ENCODE assay signal across 13 mouse cellular contexts in the genomic region with DNA sequence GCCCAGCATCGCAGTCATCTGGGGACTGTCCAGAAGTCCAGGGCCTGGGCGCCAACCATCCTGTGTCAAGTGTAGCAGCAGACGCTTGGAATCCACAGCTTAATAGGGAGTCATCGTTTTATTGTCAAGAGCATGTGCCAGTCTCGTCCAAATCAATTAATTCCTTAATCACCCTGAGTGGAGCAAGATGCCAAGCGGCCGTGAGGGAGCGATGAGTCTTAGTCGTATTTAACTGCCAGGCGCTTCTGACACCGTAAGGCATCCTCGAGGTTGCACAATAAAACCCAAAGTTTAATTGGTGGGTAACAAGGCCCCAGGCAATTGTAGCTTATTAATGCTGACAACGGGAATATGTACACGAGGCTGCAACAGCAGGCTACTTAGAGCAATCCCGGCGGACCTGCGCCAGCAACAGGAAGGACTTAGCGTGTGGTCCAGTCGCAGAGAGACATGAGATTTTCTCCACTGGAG.
DNase-seq lines count a peak whose midpoint lies in the region.
"Had no signal": no experiment of that assay in that cellular context is flagged by ENCODE, and none has a peak within 500 bp of the region (broad histone marks: within the 10 kb centered on the region; RNA-seq: fewer than 3 reads in every experiment).

No protein-coding gene starts in this region.

- DNase-seq in cerebellum, postnatal 14 days = peak; percentile 57 to 68
- no peak for DNase-seq in cerebellum, adult 9-11 months
- DNase-seq in heart, adult 11 months = peak; percentile 75
- DNase-seq in heart, adult 8-10 months (ENCODE audit: low spot score) = no peak
- DNase-seq in urinary bladder, postnatal 14 days (ENCODE audit: low spot score) = peak; percentile 18
- no peak for DNase-seq in urinary bladder, postnatal 4 days (ENCODE audit: low spot score in 2 of 2)
- DNase-seq in retina, postnatal 7 days (ENCODE audit: low read depth, low spot score) = peak; percentile 21
- DNase-seq in lung, postnatal 36 days = no peak
- DNase-seq: kidney, adult 18-20 months; kidney, postnatal 14 days; layer of hippocampus, adult 9-11 months; lung, embryonic 14.5 days; right cerebral cortex, postnatal 4 days had no signal

Comparison
In these comparisons a context has a peak if more than half of its experiments do, and no peak if none do; other contexts are left out.
1. DNase-seq: peak in cerebellum, postnatal 14 days (2 of 2), heart, adult 11 months (single experiment), urinary bladder, postnatal 14 days (single experiment) and retina, postnatal 7 days (single experiment); none in cerebellum, adult 9-11 months (single experiment), heart, adult 8-10 months (single experiment), urinary bladder, postnatal 4 days (0 of 2) and lung, postnatal 36 days (single experiment).